Mouse (Mus musculus): ENCODE measurements around the gene Pigu.

Pigu gene

GRCm38 (mm10) chr2:155287456-155288250 is 69.6 kb downstream of the Pigu start:
- DNase-seq (ENCODE audit: low read depth in 1 of 2, low spot score in 2 of 2) = no peak

GRCm38 (mm10) chr2:155285744-155286143 is 71.5 kb downstream of the Pigu start:
- no peak for DNase-seq (ENCODE audit: low read depth in 1 of 2, low spot score in 2 of 2)

GRCm38 (mm10) chr2:155284647-155285046 is 72.6 kb downstream of the Pigu start:
- no peak for DNase-seq (ENCODE audit: low read depth in 1 of 2, low spot score in 2 of 2)

GRCm38 (mm10) chr2:155283793-155284192 is 73.4 kb downstream of the Pigu start:
- DNase-seq (ENCODE audit: low read depth in 1 of 2, low spot score in 2 of 2) = no peak

GRCm38 (mm10) chr2:155280116-155280515 is 77.1 kb downstream of the Pigu start:
- DNase-seq (ENCODE audit: low read depth in 1 of 2, low spot score in 2 of 2) = no peak

- no peak for DNase-seq (ENCODE audit: low read depth in 1 of 2, low spot score in 2 of 2)
These were observed 78.1 kb downstream of the Pigu start for GRCm38 (mm10) chr2:155279163-155279562.

GRCm38 (mm10) chr2:155278361-155278760 is 78.9 kb downstream of the Pigu start:
- DNase-seq (ENCODE audit: low read depth in 1 of 2, low spot score in 2 of 2) = no peak

- no peak for DNase-seq (ENCODE audit: low read depth in 1 of 2, low spot score in 2 of 2)
These were observed 79.5 kb downstream of the Pigu start for GRCm38 (mm10) chr2:155277721-155278120.

GRCm38 (mm10) chr2:155276621-155277175 is 80.5 kb downstream of the Pigu start:
- peak in 1 of 2 experiments; percentile 27 for DNase-seq (ENCODE audit: low read depth in 1 of 2, low spot score in 2 of 2)

GRCm38 (mm10) chr2:155276195-155276594 is 81.0 kb downstream of the Pigu start, which contains the start of gene Map1lc3a:
Gene Map1lc3a, plus strand, starts transcription at chr2:155276297.
- peak; percentile 94 to 95 for DNase-seq (ENCODE audit: low read depth in 1 of 2, low spot score in 2 of 2)

- DNase-seq (ENCODE audit: low read depth in 1 of 2, low spot score in 2 of 2) = no peak
These were observed 83.6 kb downstream of the Pigu start for GRCm38 (mm10) chr2:155273603-155274002.

- no peak for DNase-seq (ENCODE audit: low read depth in 1 of 2, low spot score in 2 of 2)
These were observed 84.6 kb downstream of the Pigu start for GRCm38 (mm10) chr2:155272396-155273170.

- DNase-seq (ENCODE audit: low read depth in 1 of 2, low spot score in 2 of 2) = no peak
These were observed 85.3 kb downstream of the Pigu start for GRCm38 (mm10) chr2:155271957-155272356.

- DNase-seq (ENCODE audit: low read depth in 1 of 2, low spot score in 2 of 2) = no peak
These were observed 90.3 kb downstream of the Pigu start for GRCm38 (mm10) chr2:155266896-155267295.

- DNase-seq (ENCODE audit: low read depth in 1 of 2, low spot score in 2 of 2) = no peak
These were observed 91.7 kb downstream of the Pigu start for GRCm38 (mm10) chr2:155265526-155265925.

- no peak for DNase-seq (ENCODE audit: low read depth in 1 of 2, low spot score in 2 of 2)
These were observed 107.6 kb downstream of the Pigu start for GRCm38 (mm10) chr2:155249588-155249987.

- DNase-seq (ENCODE audit: low read depth in 1 of 2, low spot score in 2 of 2) = no peak
These were observed 108.5 kb downstream of the Pigu start for GRCm38 (mm10) chr2:155248718-155249117.

- no peak for DNase-seq (ENCODE audit: low read depth in 1 of 2, low spot score in 2 of 2)
These were observed 109.0 kb downstream of the Pigu start for GRCm38 (mm10) chr2:155248206-155248605.

GRCm38 (mm10) chr2:155246231-155246630 is 111.0 kb downstream of the Pigu start:
- no peak for DNase-seq (ENCODE audit: low read depth in 1 of 2, low spot score in 2 of 2)

GRCm38 (mm10) chr2:155242296-155242855 is 114.9 kb downstream of the Pigu start:
- DNase-seq (ENCODE audit: low read depth in 1 of 2, low spot score in 2 of 2) = no peak

- DNase-seq (ENCODE audit: low read depth in 1 of 2, low spot score in 2 of 2) = no peak
These were observed 116.3 kb downstream of the Pigu start for GRCm38 (mm10) chr2:155240915-155241314.

- no peak for DNase-seq (ENCODE audit: low read depth in 1 of 2, low spot score in 2 of 2)
These were observed 120.0 kb downstream of the Pigu start for GRCm38 (mm10) chr2:155237276-155237675.
